Mouse (Mus musculus): ENCODE measurements around the gene Arf5. TPM values are rescaled to one million over a fixed set of nuclear protein-coding genes. Genes with fewer than 3 reads are reported as not detected.

Gene Arf5
- total RNA-seq, 1 experiment from 2014 or later = 29.5 TPM

- ATAC-seq (replicated peaks; ENCODE audit: insufficient number of reproducible peaks, low FRiP score, low TSS enrichment, poor library complexity, severe bottlenecking) = no peak
These were observed 671 bp downstream of the Arf5 start for GRCm38 (mm10) chr6:28423767-28424695.

GRCm38 (mm10) chr6:28425019-28425418, 1.7 kb downstream of the Arf5 start:
- ATAC-seq (replicated peaks; ENCODE audit: insufficient number of reproducible peaks, low FRiP score, low TSS enrichment, poor library complexity, severe bottlenecking) = no peak

DNA sequence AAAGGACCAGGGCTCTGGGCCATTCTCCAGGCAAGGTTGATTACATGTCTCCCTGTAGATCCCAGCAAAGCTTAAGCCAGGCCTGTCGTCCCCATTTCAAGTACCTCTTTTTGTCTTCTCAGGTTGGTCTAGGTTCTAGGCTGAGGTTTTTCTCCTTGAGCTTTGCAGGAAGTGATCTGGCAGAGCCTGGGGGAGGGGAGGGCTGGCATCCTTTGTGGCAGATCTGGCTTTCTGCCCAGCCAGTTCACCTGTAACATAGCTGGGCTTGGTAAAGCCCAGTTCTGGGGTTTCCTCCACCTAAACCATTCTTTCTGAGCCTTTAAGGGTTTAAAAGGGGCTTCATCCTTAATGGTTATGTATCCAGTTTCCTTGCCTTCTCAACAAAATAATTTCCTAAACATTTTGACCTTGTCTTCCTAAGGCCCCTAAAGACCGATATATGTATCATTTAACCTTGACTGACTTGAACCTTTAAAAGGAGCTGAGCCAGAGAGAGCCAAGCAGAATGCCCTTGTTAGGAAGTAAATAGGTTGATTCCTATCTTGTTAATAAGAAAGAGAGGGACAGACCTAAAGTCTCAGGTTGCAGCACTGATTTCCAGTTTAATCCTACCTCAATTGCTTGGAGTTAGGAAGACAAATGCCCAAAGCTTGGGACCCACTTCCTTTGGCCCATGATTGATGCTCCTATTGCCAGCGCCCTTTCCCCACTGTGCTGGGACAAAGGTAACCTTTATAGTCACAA, 3.9 kb downstream of the Arf5 start, which contains the start of gene Fscn3:
TSS of gene Fscn3 (plus strand) at position 694 of the 744 bp plus-strand sequence.
- no peak for ATAC-seq (replicated peaks; ENCODE audit: insufficient number of reproducible peaks, low FRiP score, low TSS enrichment, poor library complexity, severe bottlenecking)

GRCm38 (mm10) chr6:28428290-28428689, 4.9 kb downstream of the Arf5 start, which contains the start of gene Gcc1:
Gene Gcc1 (minus strand): TSS chr6:28428390.
- ATAC-seq (replicated peaks; ENCODE audit: insufficient number of reproducible peaks, low FRiP score, low TSS enrichment, poor library complexity, severe bottlenecking) = no peak

- no peak for ATAC-seq (replicated peaks; ENCODE audit: insufficient number of reproducible peaks, low FRiP score, low TSS enrichment, poor library complexity, severe bottlenecking)
These were observed 6.5 kb downstream of the Arf5 start for GRCm38 (mm10) chr6:28429870-28430269.

GRCm38 (mm10) chr6:28430795-28431537, 7.6 kb downstream of the Arf5 start:
- ATAC-seq (replicated peaks; ENCODE audit: insufficient number of reproducible peaks, low FRiP score, low TSS enrichment, poor library complexity, severe bottlenecking) = no peak

DNA sequence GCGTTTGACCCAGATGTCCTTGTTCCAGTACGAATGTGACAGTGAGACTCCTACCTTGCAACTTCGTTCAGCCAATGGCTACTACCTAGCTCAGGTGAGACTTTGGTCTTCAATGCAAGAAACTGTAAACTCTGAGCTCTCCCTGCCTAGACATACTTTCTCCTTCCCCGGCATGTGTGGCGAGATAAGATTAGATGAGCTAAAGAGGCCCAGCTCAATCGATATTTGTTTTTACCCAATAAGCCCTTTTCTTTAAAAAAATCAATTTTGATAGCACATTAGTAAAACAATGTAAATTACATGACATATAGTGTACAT, 8.1 kb downstream of the Arf5 start:
- ATAC-seq (replicated peaks; ENCODE audit: insufficient number of reproducible peaks, low FRiP score, low TSS enrichment, poor library complexity, severe bottlenecking) = no peak

DNA sequence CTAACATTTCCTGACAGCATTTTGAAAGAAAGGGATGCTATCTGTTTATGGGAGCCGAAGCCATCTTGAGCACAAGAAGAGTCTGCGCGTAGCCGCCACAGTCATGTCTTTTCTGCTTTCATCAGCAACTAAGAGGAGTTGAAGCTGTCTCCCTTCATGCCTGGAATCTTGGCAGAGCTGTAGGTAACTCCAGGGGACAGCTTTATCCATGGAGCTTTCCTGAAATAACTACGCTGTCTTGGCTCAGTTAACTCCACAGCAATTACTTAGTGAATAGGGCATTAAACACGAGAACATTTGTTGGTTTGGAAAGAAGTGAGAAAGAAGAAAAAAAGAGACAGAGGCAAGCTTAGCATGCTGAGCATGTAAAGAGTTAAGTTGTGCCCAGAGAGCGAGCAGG, 24.6 kb downstream of the Arf5 start:
- ATAC-seq (replicated peaks; ENCODE audit: insufficient number of reproducible peaks, low FRiP score, low TSS enrichment, poor library complexity, severe bottlenecking) = no peak

GRCm38 (mm10) chr6:28449253-28449652, 25.9 kb downstream of the Arf5 start, which contains the start of gene Pax4:
Gene Pax4 (minus strand): TSS chr6:28449353.
- ATAC-seq (replicated peaks; ENCODE audit: insufficient number of reproducible peaks, low FRiP score, low TSS enrichment, poor library complexity, severe bottlenecking) = no peak

DNA sequence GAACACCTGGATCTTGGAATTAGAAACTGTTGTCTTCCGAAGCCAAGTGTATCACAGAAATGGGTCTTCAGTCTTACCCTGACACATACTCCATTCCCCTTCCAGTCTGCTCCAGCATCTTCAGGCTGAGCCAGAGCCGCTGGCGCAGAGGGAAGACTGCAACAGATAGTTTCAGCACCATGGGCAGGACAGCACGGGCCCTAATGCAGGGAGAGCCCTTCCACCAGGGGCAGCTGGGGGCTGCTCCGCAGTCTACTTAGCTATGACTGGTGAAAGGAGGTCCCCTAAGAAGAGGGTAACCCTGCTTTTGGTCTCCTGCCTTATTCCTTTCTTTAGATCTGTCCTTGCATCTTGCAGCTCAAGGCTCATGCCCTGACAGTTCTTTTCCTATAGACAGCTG, 27.1 kb downstream of the Arf5 start:
- no peak for ATAC-seq (replicated peaks; ENCODE audit: insufficient number of reproducible peaks, low FRiP score, low TSS enrichment, poor library complexity, severe bottlenecking)

- ATAC-seq (replicated peaks; ENCODE audit: insufficient number of reproducible peaks, low FRiP score, low TSS enrichment, poor library complexity, severe bottlenecking) = no peak
These were observed 27.6 kb downstream of the Arf5 start for GRCm38 (mm10) chr6:28450977-28451376.

- no peak for ATAC-seq (replicated peaks; ENCODE audit: insufficient number of reproducible peaks, low FRiP score, low TSS enrichment, poor library complexity, severe bottlenecking)
These were observed 35.9 kb downstream of the Arf5 start for GRCm38 (mm10) chr6:28459221-28459668.

DNA sequence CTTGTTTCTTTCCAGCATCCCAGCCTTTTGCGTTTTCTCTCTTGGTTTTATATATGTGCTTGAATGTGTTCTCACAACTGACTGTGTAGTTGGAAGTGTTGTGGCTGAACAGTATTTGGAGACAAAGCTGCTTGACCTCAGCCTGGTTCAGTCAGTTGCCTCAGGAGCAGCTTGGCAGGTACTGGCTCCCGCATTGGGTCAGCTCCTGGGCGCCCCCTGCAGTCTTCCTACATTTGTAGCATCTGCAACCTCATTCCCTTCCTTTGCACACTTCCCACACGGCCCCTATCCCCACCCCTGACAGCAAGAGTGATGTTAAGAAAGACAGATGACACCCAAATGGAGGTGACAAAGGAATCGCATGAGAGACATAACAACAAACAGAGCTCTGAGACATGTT, 37.2 kb downstream of the Arf5 start:
- no peak for ATAC-seq (replicated peaks; ENCODE audit: insufficient number of reproducible peaks, low FRiP score, low TSS enrichment, poor library complexity, severe bottlenecking)

GRCm38 (mm10) chr6:28464630-28465029, 41.3 kb downstream of the Arf5 start:
- ATAC-seq (replicated peaks; ENCODE audit: insufficient number of reproducible peaks, low FRiP score, low TSS enrichment, poor library complexity, severe bottlenecking) = no peak

DNA sequence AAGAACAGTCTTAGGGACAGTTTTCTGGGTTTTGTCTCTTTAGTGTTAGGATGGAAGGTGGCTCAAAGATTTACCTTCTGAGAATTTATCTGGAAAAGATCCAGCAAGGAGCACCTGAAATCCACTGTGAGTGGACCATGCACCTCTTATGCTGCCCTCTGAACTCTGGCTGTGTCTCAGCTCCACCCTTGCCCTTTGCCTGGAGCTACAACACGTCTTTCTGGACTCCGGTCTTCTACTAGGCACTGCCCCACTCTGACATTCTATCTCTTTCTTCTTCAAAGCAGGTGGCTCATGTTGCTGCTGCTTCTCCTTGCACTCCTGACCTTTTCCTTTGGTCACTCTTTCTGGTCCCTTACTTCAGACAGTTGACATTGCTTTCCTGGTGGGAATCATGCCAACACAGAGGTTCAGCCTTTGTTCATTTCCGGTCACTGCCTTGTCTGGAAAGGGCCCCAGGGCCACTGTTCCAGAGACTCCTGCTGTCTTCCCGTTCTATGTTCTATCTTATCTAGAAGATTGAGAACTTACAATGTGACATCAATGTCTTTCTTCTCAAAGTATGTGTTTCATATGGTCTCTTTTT, 46.8 kb downstream of the Arf5 start:
- no peak for ATAC-seq (replicated peaks; ENCODE audit: insufficient number of reproducible peaks, low FRiP score, low TSS enrichment, poor library complexity, severe bottlenecking)

DNA sequence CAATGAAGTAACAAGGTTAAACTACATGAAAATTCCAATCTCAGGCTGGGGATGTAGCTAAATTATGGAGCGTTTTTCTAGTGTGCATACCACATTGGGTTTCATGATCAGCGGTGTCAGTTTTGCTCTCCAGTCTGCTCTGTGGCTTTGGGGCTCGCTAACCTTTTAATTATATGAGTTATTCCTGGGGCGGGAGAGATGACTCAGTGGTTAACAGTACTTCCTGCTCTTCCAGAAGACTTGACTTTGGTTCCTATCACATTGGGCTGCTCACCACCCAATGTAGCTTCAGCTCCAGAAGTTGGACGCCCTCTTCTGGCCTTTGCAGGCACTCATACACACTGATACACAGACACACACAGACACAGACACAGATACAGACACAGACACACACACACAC, 47.3 kb downstream of the Arf5 start:
- ATAC-seq (replicated peaks; ENCODE audit: insufficient number of reproducible peaks, low FRiP score, low TSS enrichment, poor library complexity, severe bottlenecking) = no peak

GRCm38 (mm10) chr6:28471284-28472035, 48.1 kb downstream of the Arf5 start:
- ATAC-seq (replicated peaks; ENCODE audit: insufficient number of reproducible peaks, low FRiP score, low TSS enrichment, poor library complexity, severe bottlenecking) = no peak

DNA sequence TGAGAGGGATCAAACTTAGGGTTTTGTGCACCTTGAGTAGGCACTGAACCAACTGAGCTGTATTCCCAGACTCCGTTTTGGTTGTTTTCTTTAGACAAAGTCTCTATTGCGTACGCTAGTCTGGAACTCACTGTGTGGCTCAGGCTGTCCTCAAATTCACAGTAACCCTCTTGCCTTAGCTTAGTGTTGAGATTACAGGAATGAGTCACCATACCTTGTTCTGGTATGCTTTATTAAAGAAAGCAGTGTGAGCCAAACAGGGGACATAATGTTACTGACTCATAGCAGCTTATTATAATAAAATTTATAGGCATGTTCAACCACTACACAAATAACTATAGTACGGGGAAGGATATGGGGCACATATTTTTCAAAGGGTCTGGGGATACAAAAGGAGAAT, 50.9 kb downstream of the Arf5 start:
- no peak for ATAC-seq (replicated peaks; ENCODE audit: insufficient number of reproducible peaks, low FRiP score, low TSS enrichment, poor library complexity, severe bottlenecking)

Data from monocyte, adult 5-6 weeks (primary cell).